Mouse (Mus musculus) ES-Bruce4 (cell line): ENCODE data around the gene Tmem182. TPM values are rescaled to one million over a fixed set of nuclear protein-coding genes. Genes with fewer than 3 reads are reported as not detected.
A peak's percentile ranks its signal among the peaks of the same experiment; 100 is the strongest.

Experiments used
- H3K27ac ChIP-seq: 2 replicates; pipeline ENCODE4 v1.5.1; 2012; ENCODE audit warnings: low read length, inconsistent platforms; ENCODE audit not compliant: insufficient read depth
- H3K27me3 ChIP-seq: 2 replicates; pipeline ENCODE4 v1.6.1; 2012; ENCODE audit warnings: mild to moderate bottlenecking, low read length, inconsistent platforms; ENCODE audit not compliant: control insufficient read depth, poor library complexity, insufficient read depth, severe bottlenecking
- H3K36me3 ChIP-seq: 2 replicates; pipeline ENCODE4 v1.6.1; 2012; ENCODE audit warnings: inconsistent platforms, mild to moderate bottlenecking, low read length, moderate library complexity; ENCODE audit not compliant: control insufficient read depth, poor library complexity, insufficient read depth, severe bottlenecking
- H3K4me1 ChIP-seq: one replicate; pipeline ENCODE4 v1.8.1; 2011; ENCODE audit warnings: low read length; ENCODE audit not compliant: control insufficient read depth, insufficient read depth
- H3K4me3 ChIP-seq: 2 replicates; pipeline ENCODE4 v1.5.1; 2011; ENCODE audit warnings: low read depth, mild to moderate bottlenecking, low read length
- H3K9ac ChIP-seq: 2 replicates; pipeline ENCODE4 v1.6.1; 2012; ENCODE audit warnings: low read depth, mild to moderate bottlenecking, inconsistent platforms; ENCODE audit not compliant: poor library complexity, severe bottlenecking
- H3K9me3 ChIP-seq: replicated peaks from 2 replicates; pipeline ENCODE4 v1.6.1; 2012; ENCODE audit warnings: mild to moderate bottlenecking, low read length, inconsistent platforms; ENCODE audit not compliant: control insufficient read depth, poor library complexity, insufficient read depth, severe bottlenecking
- CTCF ChIP-seq: IDR thresholded peaks from one replicate; pipeline ENCODE4 v1.8.1; 2011; ENCODE audit warnings: low read depth, low read length
- EP300 ChIP-seq: IDR thresholded peaks from 2 replicates; pipeline ENCODE4 v1.6.1; 2011; ENCODE audit warnings: low read depth, low read length; ENCODE audit not compliant: insufficient read depth
- POLR2A ChIP-seq: IDR thresholded peaks from one replicate; pipeline ENCODE4 v1.8.1; 2011; ENCODE audit warnings: low read length; ENCODE audit not compliant: insufficient read depth
- polyA plus RNA-seq: library from polyadenylated mRNA; stranded (reverse); fragments of >200 nt; gene quantifications from 2 replicates; pipeline ENCODE4 v1.2.4, GENCODE M21; 2011; ENCODE audit warnings: low read depth; ENCODE audit not compliant: missing spikeins, insufficient read depth, insufficient read length

Tmem182 gene
- polyA plus RNA-seq, 1 experiment = not detected

- Histone ChIP-seq H3K4me3 (no peak overlapping the region), H3K27me3 (peaks cover 3% of the 10 kb centered on the region), H3K4me1 (no peaks in the 10 kb centered on the region), H3K27ac (no peak overlapping the region), H3K36me3 (no peaks in the 10 kb centered on the region), H3K9ac (no peak overlapping the region), H3K9me3 (no peaks in the 10 kb centered on the region)
- TF ChIP-seq EP300 = no peak
- TF ChIP-seq POLR2A = no peak
- no peak for TF ChIP-seq CTCF
These were observed 74.1 kb downstream of the Tmem182 start for GRCm38 (mm10) chr1:40879526-40879925.

GRCm38 (mm10) chr1:40880527-40880926 lies 75.1 kb downstream of the Tmem182 start:
- Histone ChIP-seq H3K27me3 (peaks cover 3% of the 10 kb centered on the region), H3K9me3 (no peaks in the 10 kb centered on the region), H3K9ac (no peak overlapping the region), H3K4me1 (no peaks in the 10 kb centered on the region), H3K27ac (no peak overlapping the region), H3K4me3 (no peak overlapping the region), H3K36me3 (no peaks in the 10 kb centered on the region)
- TF ChIP-seq POLR2A (no peak), CTCF (no peak), EP300 (no peak)

GRCm38 (mm10) chr1:40883856-40884255 lies 78.5 kb downstream of the Tmem182 start:
- Histone ChIP-seq H3K4me3 (no peak overlapping the region), H3K9ac (no peak overlapping the region), H3K27me3 (peaks cover 3% of the 10 kb centered on the region), H3K36me3 (no peaks in the 10 kb centered on the region), H3K9me3 (no peaks in the 10 kb centered on the region), H3K4me1 (no peaks in the 10 kb centered on the region), H3K27ac (no peak overlapping the region)
- TF ChIP-seq POLR2A = no peak
- no peak for TF ChIP-seq EP300
- TF ChIP-seq CTCF = no peak

GRCm38 (mm10) chr1:40884943-40885342 lies 79.5 kb downstream of the Tmem182 start:
- H3K4me1 ChIP-seq = no peaks in the 10 kb centered on the region
- H3K4me3 ChIP-seq = no peak overlapping the region
- TF ChIP-seq CTCF = peak; percentile 16
- no peak for TF ChIP-seq EP300
- H3K36me3 ChIP-seq = no peaks in the 10 kb centered on the region
- H3K9me3 ChIP-seq = no peaks in the 10 kb centered on the region
- no peak overlapping the region for H3K9ac ChIP-seq
- H3K27ac ChIP-seq = no peak overlapping the region
- H3K27me3 ChIP-seq = peaks cover 3% of the 10 kb centered on the region

GRCm38 (mm10) chr1:40887673-40888072 lies 82.3 kb downstream of the Tmem182 start:
- peaks cover 2% of the 10 kb centered on the region for H3K27me3 ChIP-seq
- H3K9me3 ChIP-seq = no peaks in the 10 kb centered on the region
- H3K9ac ChIP-seq = no peak overlapping the region
- no peak overlapping the region for H3K27ac ChIP-seq
- no peak overlapping the region for H3K4me3 ChIP-seq
- no peaks in the 10 kb centered on the region for H3K4me1 ChIP-seq
- no peaks in the 10 kb centered on the region for H3K36me3 ChIP-seq
- TF ChIP-seq POLR2A (no peak), CTCF (peak; percentile 51)

GRCm38 (mm10) chr1:40888396-40889040 lies 83.1 kb downstream of the Tmem182 start:
- no peaks in the 10 kb centered on the region for H3K4me1 ChIP-seq
- no peak overlapping the region for H3K9ac ChIP-seq
- no peak overlapping the region for H3K27ac ChIP-seq
- no peak overlapping the region for H3K4me3 ChIP-seq
- peaks cover under 1% of the 10 kb centered on the region; the same call in 1 of the 2 replicates for H3K9me3 ChIP-seq
- H3K27me3 ChIP-seq = no peaks in the 10 kb centered on the region
- TF ChIP-seq POLR2A = no peak
- no peaks in the 10 kb centered on the region for H3K36me3 ChIP-seq

- TF ChIP-seq POLR2A (no peak), CTCF (no peak), EP300 (no peak)
- no peaks in the 10 kb centered on the region for H3K27me3 ChIP-seq
These were observed 84.2 kb downstream of the Tmem182 start for GRCm38 (mm10) chr1:40889617-40890016.

More at GRCm38 (mm10) chr1:40889617-40890016, 84.2 kb downstream of the Tmem182 start:
- H3K9ac ChIP-seq = no peak overlapping the region
- no peaks in the 10 kb centered on the region for H3K36me3 ChIP-seq
- H3K4me1 ChIP-seq = no peaks in the 10 kb centered on the region
- peaks cover 7% of the 10 kb centered on the region for H3K9me3 ChIP-seq
- H3K27ac ChIP-seq = no peak overlapping the region
- no peak overlapping the region for H3K4me3 ChIP-seq
